Mouse (Mus musculus): ENCODE data around the gene Ttll8.
A peak's percentile ranks its signal among the peaks of the same experiment; 100 is the strongest.

Gene Ttll8

GRCm38 (mm10) chr15:88954368-88955072 is at the start of gene Ttll8:
Ttll8 (minus strand) TSS chr15:88954418.
- DNase-seq (ENCODE audit: low spot score) = no peak

- DNase-seq (ENCODE audit: low spot score) = no peak
Observed at GRCm38 (mm10) chr15:89001245-89001644, 47.0 kb upstream of the Ttll8 start.

GRCm38 (mm10) chr15:89000367-89000766 is 46.1 kb upstream of the Ttll8 start:
- DNase-seq (ENCODE audit: low spot score) = no peak

GRCm38 (mm10) chr15:88999124-88999523 is 44.9 kb upstream of the Ttll8 start:
- no peak for DNase-seq (ENCODE audit: low spot score)

- no peak for DNase-seq (ENCODE audit: low spot score)
Observed at GRCm38 (mm10) chr15:88998636-88999035, 44.4 kb upstream of the Ttll8 start.

- DNase-seq (ENCODE audit: low spot score) = no peak
Observed at GRCm38 (mm10) chr15:88989236-88989635, 35.0 kb upstream of the Ttll8 start.

- no peak for DNase-seq (ENCODE audit: low spot score)
Observed at GRCm38 (mm10) chr15:88982534-88983079, 28.4 kb upstream of the Ttll8 start, which contains the start of gene Mov10l1. Mov10l1 (plus strand) TSS chr15:88982909.

GRCm38 (mm10) chr15:88979138-88979446 is 24.9 kb upstream of the Ttll8 start:
- no peak for DNase-seq (ENCODE audit: low spot score)

GRCm38 (mm10) chr15:88978281-88979137 is 24.3 kb upstream of the Ttll8 start, which contains the start of gene Mlc1:
Mlc1 (minus strand) TSS chr15:88979007.
- peak; percentile 35 for DNase-seq (ENCODE audit: low spot score)

- no peak for DNase-seq (ENCODE audit: low spot score)
Observed at GRCm38 (mm10) chr15:88972300-88972699, 18.1 kb upstream of the Ttll8 start.

- DNase-seq (ENCODE audit: low spot score) = no peak
Observed at GRCm38 (mm10) chr15:88964070-88964578, 9.9 kb upstream of the Ttll8 start.

- DNase-seq (ENCODE audit: low spot score) = no peak
Observed at GRCm38 (mm10) chr15:88957522-88957921, 3.3 kb upstream of the Ttll8 start.

GRCm38 (mm10) chr15:88955342-88955741 is 1.1 kb upstream of the Ttll8 start:
- no peak for DNase-seq (ENCODE audit: low spot score)

GRCm38 (mm10) chr15:88951246-88951645 is 3.0 kb downstream of the Ttll8 start:
- DNase-seq (ENCODE audit: low spot score) = no peak

GRCm38 (mm10) chr15:88946851-88947250 is 7.4 kb downstream of the Ttll8 start:
- DNase-seq (ENCODE audit: low spot score) = no peak

GRCm38 (mm10) chr15:88943896-88944551 is 10.2 kb downstream of the Ttll8 start:
- DNase-seq (ENCODE audit: low spot score) = no peak

GRCm38 (mm10) chr15:88942783-88943182 is 11.4 kb downstream of the Ttll8 start:
- DNase-seq (ENCODE audit: low spot score) = no peak

- DNase-seq (ENCODE audit: low spot score) = no peak
Observed at GRCm38 (mm10) chr15:88937291-88937650, 16.9 kb downstream of the Ttll8 start.

GRCm38 (mm10) chr15:88936619-88937290 is 17.5 kb downstream of the Ttll8 start:
- DNase-seq (ENCODE audit: low spot score) = no peak

- no peak for DNase-seq (ENCODE audit: low spot score)
Observed at GRCm38 (mm10) chr15:88934141-88934540, 20.1 kb downstream of the Ttll8 start.

GRCm38 (mm10) chr15:88932667-88933066 is 21.6 kb downstream of the Ttll8 start:
- DNase-seq (ENCODE audit: low spot score) = no peak

GRCm38 (mm10) chr15:88921992-88922310 is 32.3 kb downstream of the Ttll8 start:
- no peak for DNase-seq (ENCODE audit: low spot score)

Data from layer of hippocampus, adult 11-12 months (tissue).